Mouse (Mus musculus) ovary, adult 2 months (tissue): ENCODE measurements around the gene Spata16. TPM values are rescaled to one million over a fixed set of nuclear protein-coding genes. Genes with fewer than 3 reads are reported as not detected.

Source experiments
- polyA plus RNA-seq: library from polyadenylated mRNA; depleted of rRNA; stranded (reverse); fragments of >200 nt; gene quantifications from 2 replicates; pipeline ENCODE4 v1.2.3, GENCODE M21; 2012; rRNA removed

The Spata16 gene
- polyA plus RNA-seq: not detected in 2 replicates

DNA sequence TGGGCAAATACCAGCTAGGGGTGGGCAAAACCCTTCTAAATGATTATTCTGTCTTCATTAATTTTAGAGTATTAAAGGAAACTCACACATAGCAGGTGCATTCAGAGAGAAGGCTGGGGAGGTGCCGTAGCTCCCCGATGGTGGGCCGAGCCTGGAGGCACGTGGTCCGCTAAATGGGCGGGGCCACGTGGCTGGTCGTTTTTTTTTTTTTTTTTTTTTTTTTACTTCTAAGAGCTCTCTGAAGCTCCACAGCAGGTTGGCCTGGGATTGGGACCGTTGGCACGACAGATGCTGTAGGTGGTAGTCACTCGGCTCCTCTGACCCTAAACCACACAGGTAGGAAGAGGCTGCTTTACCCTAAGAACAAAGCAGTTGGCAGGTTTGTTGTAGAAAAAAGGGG, at the start of gene Spata16:
TSS of gene Spata16 (plus strand) at position 219 of the 400 bp plus-strand sequence.

